Mouse (Mus musculus) limb, embryonic 13.5 days (tissue): ENCODE measurements around the gene Mindy1. TPM values are rescaled to one million over a fixed set of nuclear protein-coding genes. Genes with fewer than 3 reads are reported as not detected.

Experiments used
- ATAC-seq: fragments of 200-750 bp; cut with Nextera tagmentation; 2 replicates; pipeline ENCODE4 v1.8.0; 2017; ENCODE audit warnings: low read depth, moderate number of reproducible peaks, moderate TSS enrichment; ENCODE audit not compliant: low FRiP score
- H3K27ac ChIP-seq: fragments of 300-500 bp; sonication (generic); 2 replicates; pipeline ENCODE4 v1.5.1; 2015; ENCODE audit warnings: inconsistent platforms, mild to moderate bottlenecking, moderate library complexity
- H3K27me3 ChIP-seq: fragments of 300-500 bp; sonication (generic); 2 replicates; pipeline ENCODE4 v1.6.1; 2015; ENCODE audit warnings: mild to moderate bottlenecking, inconsistent platforms
- H3K36me3 ChIP-seq: fragments of 300-500 bp; sonication (generic); 2 replicates; pipeline ENCODE4 v1.6.1; 2015; ENCODE audit warnings: inconsistent platforms, mild to moderate bottlenecking, moderate library complexity
- H3K4me1 ChIP-seq: fragments of 300-500 bp; sonication (generic); 2 replicates; pipeline ENCODE4 v1.6.1; 2015; ENCODE audit warnings: inconsistent platforms
- H3K4me2 ChIP-seq: fragments of 300-500 bp; sonication (generic); replicated peaks from 2 replicates; pipeline ENCODE4 v1.6.1; 2015; ENCODE audit warnings: inconsistent platforms, mild to moderate bottlenecking, moderate library complexity
- H3K4me3 ChIP-seq: fragments of 300-500 bp; sonication (generic); 2 replicates; pipeline ENCODE4 v1.5.1; 2015; ENCODE audit warnings: moderate library complexity, mild to moderate bottlenecking, inconsistent platforms
- H3K9ac ChIP-seq: fragments of 300-500 bp; sonication (generic); 2 replicates; pipeline ENCODE4 v1.6.1; 2015; ENCODE audit warnings: mild to moderate bottlenecking, inconsistent platforms
- H3K9me3 ChIP-seq: fragments of 300-500 bp; sonication (generic); 2 replicates; pipeline ENCODE4 v1.6.1; 2016; ENCODE audit warnings: inconsistent platforms
- WGBS: fragments of 180-500 bp; shearing (Covaris S2); methylation state at CpG from one replicate; pipeline ENCODE4 v1.1.7; 2015; 5-methylcytosine and 5-hydroxymethylcytosine counted together
- polyA plus RNA-seq: library from polyadenylated mRNA; unstranded; fragments of >200 nt; fragmentation: Nextera tagmentation; extraction: Ambion mirVana; gene quantifications from 2 replicates; pipeline ENCODE4 v1.2.1, GENCODE M21; 2015

The Mindy1 gene
- polyA plus RNA-seq, 1 experiment from 2014 or later: 41.2 TPM

- peak within 1 kb of the TSS; percentile 99 for H3K9ac ChIP-seq
- peaks cover 33% of the 10 kb centered on the region for H3K4me1 ChIP-seq
- H3K36me3 ChIP-seq: peaks cover 9% of the 10 kb centered on the region; the same call in 1 of the 2 replicates
- 3% methylated on average over 27 of the region's 27 CpGs for WGBS
- no peaks in the 10 kb centered on the region for H3K27me3 ChIP-seq
- peak within 1 kb of the TSS; percentile 94 for H3K27ac ChIP-seq
- H3K4me3 ChIP-seq: peak within 1 kb of the TSS; percentile 82
- peak; percentile 17; the same call in 1 of the 2 replicates for ATAC-seq
- H3K9me3 ChIP-seq: no peaks in the 10 kb centered on the region
- peak within 1 kb of the TSS; percentile 87 for H3K4me2 ChIP-seq
Observed at GRCm38 (mm10) chr3:95314486-95315093, 33.4 kb downstream of the Mindy1 start, which contains the start of gene Cers2. Gene Cers2 (plus strand): TSS chr3:95314791.

- peak; percentile 93 for ATAC-seq
- peak overlapping the region; percentile 87 for H3K4me2 ChIP-seq
- peaks cover 15% of the 10 kb centered on the region for H3K36me3 ChIP-seq
- H3K9me3 ChIP-seq: no peaks in the 10 kb centered on the region
- peaks cover 33% of the 10 kb centered on the region for H3K4me1 ChIP-seq
- under 1% methylated on average over 69 of the region's 71 CpGs for WGBS
- H3K27me3 ChIP-seq: no peaks in the 10 kb centered on the region
- H3K4me3 ChIP-seq: peak overlapping the region; percentile 82
- peak overlapping the region; percentile 99 for H3K9ac ChIP-seq
- peak overlapping the region; percentile 94 for H3K27ac ChIP-seq
Observed at GRCm38 (mm10) chr3:95315094-95315843, 34.1 kb downstream of the Mindy1 start.

GRCm38 (mm10) chr3:95315844-95316550 is 34.9 kb downstream of the Mindy1 start:
- H3K27me3 ChIP-seq: no peaks in the 10 kb centered on the region
- peak overlapping the region; percentile 87 for H3K4me2 ChIP-seq
- no peak; the same call in 1 of the 2 replicates for ATAC-seq
- peak overlapping the region; percentile 94 for H3K27ac ChIP-seq
- peak overlapping the region; percentile 82 for H3K4me3 ChIP-seq
- peaks cover 23% of the 10 kb centered on the region for H3K36me3 ChIP-seq
- H3K9ac ChIP-seq: peak overlapping the region; percentile 99
- H3K4me1 ChIP-seq: peaks cover 33% of the 10 kb centered on the region
- WGBS: 13% methylated on average over 9 of the region's 9 CpGs
- H3K9me3 ChIP-seq: no peaks in the 10 kb centered on the region

GRCm38 (mm10) chr3:95317414-95318080 is 36.4 kb downstream of the Mindy1 start:
- H3K27ac ChIP-seq: peak overlapping the region; percentile 63

GRCm38 (mm10) chr3:95318548-95318947 is 37.4 kb downstream of the Mindy1 start:
- Histone ChIP-seq H3K4me2 (peak overlapping the region; percentile 16; the same call in 1 of the 2 replicates), H3K4me3 (no peak overlapping the region), H3K27ac (no peak overlapping the region), H3K36me3 (peaks cover 47% of the 10 kb centered on the region), H3K9ac (peak overlapping the region; percentile 43; the same call in 1 of the 2 replicates), H3K27me3 (no peaks in the 10 kb centered on the region), H3K4me1 (peaks cover 33% of the 10 kb centered on the region), H3K9me3 (no peaks in the 10 kb centered on the region)
- ATAC-seq: no peak
- 49% methylated on average over 6 of the region's 6 CpGs for WGBS

More at GRCm38 (mm10) chr3:95317414-95318080, 36.4 kb downstream of the Mindy1 start:
- peak overlapping the region; percentile 19; the same call in 1 of the 2 replicates for H3K9ac ChIP-seq
- H3K9me3 ChIP-seq: no peaks in the 10 kb centered on the region
- H3K4me1 ChIP-seq: peaks cover 33% of the 10 kb centered on the region
- no peak for ATAC-seq
- peak overlapping the region; percentile 20 for H3K4me3 ChIP-seq
- peak overlapping the region; percentile 87 for H3K4me2 ChIP-seq
- 20% methylated on average over 12 of the region's 12 CpGs for WGBS
- no peaks in the 10 kb centered on the region for H3K27me3 ChIP-seq
- peaks cover 38% of the 10 kb centered on the region for H3K36me3 ChIP-seq

GRCm38 (mm10) chr3:95319110-95319509 is 38.0 kb downstream of the Mindy1 start:
- no peaks in the 10 kb centered on the region for H3K9me3 ChIP-seq
- peaks cover 33% of the 10 kb centered on the region for H3K4me1 ChIP-seq
- no peaks in the 10 kb centered on the region for H3K27me3 ChIP-seq
- H3K4me2 ChIP-seq: no peak overlapping the region
- H3K9ac ChIP-seq: no peak overlapping the region
- H3K36me3 ChIP-seq: peaks cover 53% of the 10 kb centered on the region
- H3K4me3 ChIP-seq: no peak overlapping the region
- whole genome bisulfite sequencing: 67% methylated on average over 2 of the region's 2 CpGs
- no peak overlapping the region for H3K27ac ChIP-seq
- ATAC-seq: no peak

- Histone ChIP-seq H3K27ac (no peak overlapping the region), H3K36me3 (peaks cover 61% of the 10 kb centered on the region), H3K4me2 (no peak overlapping the region), H3K27me3 (no peaks in the 10 kb centered on the region), H3K4me1 (peaks cover 33% of the 10 kb centered on the region), H3K9me3 (no peaks in the 10 kb centered on the region), H3K9ac (no peak overlapping the region), H3K4me3 (no peak overlapping the region)
- no peak for ATAC-seq
- 74% methylated on average over 12 of the region's 12 CpGs for WGBS
Observed at GRCm38 (mm10) chr3:95319701-95320625, 38.8 kb downstream of the Mindy1 start.

- no peak overlapping the region for H3K4me2 ChIP-seq
- H3K36me3 ChIP-seq: peaks cover 95% of the 10 kb centered on the region
- ATAC-seq: no peak
- H3K9me3 ChIP-seq: no peaks in the 10 kb centered on the region
- peaks cover 8% of the 10 kb centered on the region for H3K4me1 ChIP-seq
- H3K4me3 ChIP-seq: no peak overlapping the region
- H3K27ac ChIP-seq: no peak overlapping the region
- WGBS: 93% methylated on average over 3 of the region's 3 CpGs
- no peak overlapping the region for H3K9ac ChIP-seq
- H3K27me3 ChIP-seq: no peaks in the 10 kb centered on the region
Observed at GRCm38 (mm10) chr3:95323429-95323828, 42.3 kb downstream of the Mindy1 start.

GRCm38 (mm10) chr3:95324454-95325144 is 43.5 kb downstream of the Mindy1 start:
- Histone ChIP-seq H3K9ac (no peak overlapping the region), H3K4me1 (no peaks in the 10 kb centered on the region), H3K4me2 (no peak overlapping the region), H3K9me3 (no peaks in the 10 kb centered on the region), H3K27ac (no peak overlapping the region), H3K27me3 (no peaks in the 10 kb centered on the region), H3K4me3 (no peak overlapping the region), H3K36me3 (peaks cover 98% of the 10 kb centered on the region)
- no peak for ATAC-seq
- 90% methylated on average over 6 of the region's 6 CpGs for WGBS

- no peak overlapping the region for H3K27ac ChIP-seq
- H3K9me3 ChIP-seq: no peaks in the 10 kb centered on the region
- no peak overlapping the region for H3K9ac ChIP-seq
- no peak overlapping the region for H3K4me2 ChIP-seq
- H3K27me3 ChIP-seq: no peaks in the 10 kb centered on the region
- H3K4me1 ChIP-seq: no peaks in the 10 kb centered on the region
- no peak for ATAC-seq
- no peak overlapping the region for H3K4me3 ChIP-seq
- WGBS: 89% methylated on average over 1 of the region's 1 CpGs
- H3K36me3 ChIP-seq: peaks cover 94% of the 10 kb centered on the region
Observed at GRCm38 (mm10) chr3:95328803-95329404, 47.8 kb downstream of the Mindy1 start.
